Mouse (Mus musculus) hindbrain, postnatal 0 days (tissue): ENCODE measurements around the gene Anp32e. TPM values are rescaled to one million over a fixed set of nuclear protein-coding genes. Genes with fewer than 3 reads are reported as not detected.
A peak's percentile ranks its signal among the peaks of the same experiment; 100 is the strongest.
"Not testable (repeated sequence)": the region's sequence is repeated elsewhere in the genome, so short reads cannot be mapped to it uniquely, and the experiment has no call there.

Experiments
- ATAC-seq: fragments of 200-750 bp; cut with Nextera tagmentation; 2 replicates; pipeline ENCODE4 v1.8.0; 2017; ENCODE audit warnings: mild to moderate bottlenecking, moderate TSS enrichment, moderate library complexity
- DNase-seq: peaks from one replicate; pipeline ENCODE4 v3.0.0-alpha.2; 2015; ENCODE audit warnings: low spot score
- H3K27ac ChIP-seq: fragments of 300-500 bp; sonication (generic); 2 replicates; pipeline ENCODE4 v1.5.1; 2014; ENCODE audit warnings: mild to moderate bottlenecking
- H3K27me3 ChIP-seq: fragments of 300-500 bp; sonication (generic); 2 replicates; pipeline ENCODE4 v1.6.1; 2014; ENCODE audit warnings: low read length, mixed read lengths; ENCODE audit not compliant: insufficient read depth
- H3K36me3 ChIP-seq: fragments of 300-500 bp; sonication (generic); 2 replicates; pipeline ENCODE4 v1.6.1; 2014; ENCODE audit warnings: low read length, mixed read lengths; ENCODE audit not compliant: insufficient read depth
- H3K4me1 ChIP-seq: fragments of 300-500 bp; sonication (generic); 2 replicates; pipeline ENCODE4 v1.6.1; 2014; ENCODE audit warnings: antibody characterized with exemption, low read length, mixed read lengths; ENCODE audit not compliant: insufficient read depth
- H3K4me2 ChIP-seq: fragments of 300-500 bp; sonication (generic); 2 replicates; pipeline ENCODE4 v1.6.1; 2014; ENCODE audit warnings: low read depth, mild to moderate bottlenecking, low read length, moderate library complexity, mixed read lengths
- H3K4me3 ChIP-seq: fragments of 300-500 bp; sonication (generic); 2 replicates; pipeline ENCODE4 v1.5.1; 2014; ENCODE audit warnings: low read length
- H3K9ac ChIP-seq: fragments of 300-500 bp; sonication (generic); replicated peaks from 2 replicates; pipeline ENCODE4 v1.6.1; 2014; ENCODE audit warnings: mild to moderate bottlenecking, low read length, moderate library complexity, mixed read lengths
- H3K9me3 ChIP-seq: fragments of 300-500 bp; sonication (generic); 2 replicates; pipeline ENCODE4 v1.6.1; 2016; ENCODE audit warnings: low read length, mixed read lengths
- CTCF ChIP-seq: IDR thresholded peaks from 2 replicates; pipeline ENCODE4 v1.5.1; 2016; ENCODE audit warnings: antibody characterized with exemption, control low read depth, low read depth
- WGBS: fragments of 180-500 bp; shearing (Covaris S2); extraction: QIAGEN DNeasy Blood & Tissue Kit; methylation state at CpG from one replicate; pipeline ENCODE4 v1.1.7; 2014; 5-methylcytosine and 5-hydroxymethylcytosine counted together
- polyA plus RNA-seq: library from polyadenylated mRNA; unstranded; fragments of >200 nt; fragmentation: Nextera tagmentation; extraction: Ambion mirVana; gene quantifications from 2 replicates; pipeline ENCODE4 v1.2.1, GENCODE M21; 2015
- total RNA-seq: library from RNA; depleted of rRNA; stranded (reverse); fragments of >200 nt; gene quantifications from 2 replicates; pipeline ENCODE4 v1.2.3, GENCODE M21; 2014

Gene Anp32e
- total and polyA plus RNA-seq, 2 experiments from 2014 or later: 27.5 to 127 TPM

DNA sequence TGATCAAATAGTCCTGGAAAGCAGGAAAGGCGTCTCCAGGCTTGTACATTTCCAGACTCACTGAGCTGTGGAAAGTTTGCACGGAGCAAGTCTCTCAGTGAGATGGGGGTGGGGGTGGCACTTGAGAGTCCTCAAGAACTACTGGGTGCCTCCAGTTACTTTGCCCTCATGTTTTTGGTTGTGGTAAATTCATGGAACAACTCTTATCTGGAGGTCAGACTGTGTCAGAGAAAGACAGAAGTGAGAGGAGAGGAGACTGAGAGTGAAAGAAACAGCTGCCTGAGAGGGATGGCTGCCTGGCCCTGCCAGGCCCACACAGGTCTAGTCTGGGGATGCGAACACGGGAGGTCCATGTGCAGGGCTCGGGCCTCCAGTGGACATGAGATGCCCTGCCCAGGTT is 26.3 kb downstream of the Anp32e start:
- WGBS: 94% methylated on average over 5 of the region's 5 CpGs
- TF ChIP-seq CTCF: no peak
- Histone ChIP-seq H3K4me2 (no peak overlapping the region), H3K27me3 (no peaks in the 10 kb centered on the region), H3K27ac (no peak overlapping the region), H3K9me3 (no peaks in the 10 kb centered on the region), H3K9ac (no peak overlapping the region), H3K4me1 (no peaks in the 10 kb centered on the region), H3K4me3 (no peak overlapping the region), H3K36me3 (no peaks in the 10 kb centered on the region)
- ATAC-seq (no peak), DNase-seq (no peak)

DNA sequence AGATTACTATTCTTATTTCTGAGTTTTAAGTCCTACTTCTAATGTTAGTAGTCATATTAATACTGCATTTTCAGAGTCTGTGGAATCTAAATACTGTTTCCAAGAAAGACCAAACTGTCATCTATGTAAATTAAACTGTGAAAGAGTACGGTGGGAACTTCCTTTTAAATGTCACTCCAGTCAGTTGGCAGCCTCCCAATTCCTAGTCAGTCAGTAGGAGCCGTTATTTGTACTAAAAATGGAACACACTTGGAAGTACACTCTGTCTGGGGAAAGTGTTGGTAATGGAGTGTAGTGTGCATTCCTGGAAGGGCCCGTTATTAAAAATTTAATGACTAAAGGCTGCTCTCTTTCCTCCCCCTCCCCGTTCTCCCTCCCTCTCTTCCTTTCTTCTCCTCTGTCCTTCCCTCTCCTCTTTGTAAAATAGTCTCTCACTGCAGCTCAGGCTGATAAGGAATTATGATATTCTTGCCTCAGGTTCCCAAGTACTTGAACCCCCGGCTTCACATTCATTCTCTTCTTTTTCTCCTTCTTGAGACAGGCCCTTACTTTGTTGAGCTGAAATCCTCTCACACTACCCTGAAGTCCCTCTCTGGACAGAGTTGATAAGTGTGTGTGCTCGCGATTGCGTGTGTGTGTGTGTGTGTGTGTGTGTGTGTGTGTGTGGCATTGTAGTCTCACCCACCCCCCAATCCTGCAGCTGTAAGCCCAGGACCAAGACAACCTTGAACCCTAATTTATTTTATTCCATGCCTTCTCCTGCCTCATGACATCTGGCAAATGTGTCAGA is 28.5 kb downstream of the Anp32e start:
- H3K9me3 ChIP-seq: no peaks in the 10 kb centered on the region
- H3K27ac ChIP-seq: no peak overlapping the region
- no peaks in the 10 kb centered on the region for H3K36me3 ChIP-seq
- 51% methylated on average over 8 of the region's 8 CpGs for WGBS
- H3K4me3 ChIP-seq: no peak overlapping the region
- no peak for ATAC-seq
- H3K4me1 ChIP-seq: no peaks in the 10 kb centered on the region
- DNase-seq: peak; percentile 57
- TF ChIP-seq CTCF: no peak
- no peak overlapping the region for H3K4me2 ChIP-seq
- no peaks in the 10 kb centered on the region for H3K27me3 ChIP-seq
- no peak overlapping the region for H3K9ac ChIP-seq

DNA sequence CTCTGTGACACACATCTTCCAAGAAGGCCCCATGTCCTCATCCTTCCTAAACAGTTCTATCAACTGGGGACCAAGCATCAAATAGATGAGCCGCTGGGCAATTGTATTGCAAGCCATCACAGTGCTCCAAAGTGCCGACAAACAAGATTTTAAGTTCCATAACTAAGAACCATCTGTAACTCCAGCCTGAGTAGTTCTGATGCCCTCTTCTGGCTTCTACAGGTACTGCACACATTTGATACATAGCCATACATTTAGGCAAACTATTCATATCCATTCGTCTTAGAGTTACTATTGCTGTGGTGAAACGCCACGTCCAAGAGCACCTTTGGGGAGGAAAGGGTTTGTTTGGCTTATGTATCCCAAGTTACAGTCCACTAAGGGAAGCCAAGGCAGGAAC is 30.0 kb downstream of the Anp32e start:
- no peak overlapping the region for H3K27ac ChIP-seq
- H3K27me3 ChIP-seq: no peaks in the 10 kb centered on the region
- 76% methylated on average over 5 of the region's 5 CpGs for WGBS
- TF ChIP-seq CTCF: peak; percentile 71
- H3K4me3 ChIP-seq: no peak overlapping the region
- ATAC-seq: no peak
- H3K4me1 ChIP-seq: no peaks in the 10 kb centered on the region
- no peaks in the 10 kb centered on the region for H3K36me3 ChIP-seq
- no peak overlapping the region for H3K4me2 ChIP-seq
- H3K9me3 ChIP-seq: no peaks in the 10 kb centered on the region
- peak; percentile 50 for DNase-seq
- H3K9ac ChIP-seq: no peak overlapping the region

DNA sequence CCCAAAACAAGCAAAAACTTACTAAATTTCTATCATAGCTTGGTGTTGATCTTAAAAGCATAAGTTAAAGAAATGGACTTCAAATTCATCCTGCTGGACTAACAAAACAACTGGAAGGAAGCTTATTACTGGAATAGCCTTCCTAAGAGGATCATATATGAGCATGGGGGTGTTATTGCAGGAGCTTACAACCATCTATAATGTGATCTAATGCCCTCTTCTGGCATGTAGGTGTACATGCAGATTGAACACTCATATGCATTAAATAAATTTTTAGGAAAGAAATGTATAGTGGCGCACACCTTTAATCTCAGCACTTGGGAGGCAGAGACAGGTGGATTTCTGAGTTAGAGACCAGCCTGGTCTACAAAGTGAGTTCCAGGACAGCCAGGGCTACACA is 30.8 kb downstream of the Anp32e start:
- no peak for ATAC-seq
- no peak for DNase-seq
- 93% methylated on average over 1 of the region's 1 CpGs for WGBS
- H3K4me3 ChIP-seq: no peak overlapping the region
- no peaks in the 10 kb centered on the region for H3K9me3 ChIP-seq
- no peaks in the 10 kb centered on the region for H3K4me1 ChIP-seq
- no peak overlapping the region for H3K27ac ChIP-seq
- H3K36me3 ChIP-seq: no peaks in the 10 kb centered on the region
- H3K27me3 ChIP-seq: no peaks in the 10 kb centered on the region
- H3K4me2 ChIP-seq: no peak overlapping the region
- TF ChIP-seq CTCF: peak; percentile 41
- no peak overlapping the region for H3K9ac ChIP-seq

DNA sequence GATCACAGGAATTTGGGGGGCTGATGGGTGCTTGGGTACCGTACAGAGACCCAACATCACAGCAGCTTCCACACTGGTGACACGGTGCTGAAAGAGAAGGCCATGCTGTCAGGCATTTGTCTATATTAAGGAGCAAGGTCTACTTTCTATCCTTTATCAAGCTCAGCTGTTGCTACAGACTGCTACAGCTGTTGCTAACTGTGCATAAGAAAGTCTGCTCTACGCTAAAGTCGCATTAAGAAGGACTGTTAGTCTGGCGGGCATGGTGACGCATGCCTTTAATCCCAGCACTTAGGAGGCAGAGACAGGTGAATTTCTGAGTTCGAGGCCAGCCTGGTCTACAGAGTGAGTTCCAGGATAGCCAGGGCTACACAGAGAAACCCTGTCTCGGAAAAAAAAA is 33.1 kb downstream of the Anp32e start:
- 87% methylated on average over 8 of the region's 8 CpGs for WGBS
- not testable (repeated sequence) for H3K9ac ChIP-seq, H3K27me3 ChIP-seq, H3K4me1 ChIP-seq, H3K4me3 ChIP-seq, H3K27ac ChIP-seq, H3K36me3 ChIP-seq, DNase-seq, ATAC-seq, H3K4me2 ChIP-seq, H3K9me3 ChIP-seq

DNA sequence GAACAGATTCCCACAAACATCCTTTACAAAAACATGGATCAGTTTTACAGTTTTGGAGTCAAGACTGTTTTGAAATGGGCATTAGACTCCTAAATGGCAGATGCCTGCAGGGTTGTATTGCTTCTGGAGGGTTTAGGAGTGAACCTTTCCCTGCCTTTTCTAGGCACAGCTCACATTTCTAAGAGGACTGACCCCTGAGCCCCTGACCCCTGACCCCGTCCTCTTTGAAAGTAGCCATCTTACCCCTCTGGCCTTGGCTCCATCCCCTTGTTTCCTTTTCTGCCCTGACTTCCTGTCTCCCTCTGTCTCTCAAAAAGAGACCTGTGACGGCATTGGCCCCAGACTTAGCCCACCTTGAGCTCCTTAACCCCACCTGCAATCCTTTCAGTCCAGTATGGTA is 34.2 kb downstream of the Anp32e start:
- ATAC-seq: no peak
- H3K4me2 ChIP-seq: no peak overlapping the region

DNA sequence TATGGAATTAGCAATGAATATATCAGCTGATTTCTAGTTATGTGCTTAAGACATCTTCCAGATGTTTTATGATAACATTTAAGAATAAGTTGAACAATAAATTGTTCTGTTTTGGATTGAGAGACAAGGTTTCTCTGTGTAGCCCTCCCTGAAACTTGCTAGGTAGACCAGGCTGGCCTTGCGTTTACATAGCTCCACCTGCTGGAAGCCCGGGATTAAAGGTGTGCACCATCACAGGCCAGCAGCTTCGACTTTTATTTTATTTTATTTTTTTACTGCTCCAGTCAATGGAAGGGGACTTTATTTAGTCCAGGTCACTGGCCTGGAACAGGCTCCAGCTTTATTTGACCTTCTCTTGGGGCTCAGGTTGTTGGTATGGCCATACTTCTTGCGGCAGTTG is 34.6 kb downstream of the Anp32e start:
- Histone ChIP-seq H3K27me3 (no peaks in the 10 kb centered on the region), H3K4me3 (no peak overlapping the region), H3K9ac (no peak overlapping the region), H3K27ac (no peak overlapping the region), H3K4me1 (no peaks in the 10 kb centered on the region), H3K9me3 (no peaks in the 10 kb centered on the region), H3K4me2 (no peak overlapping the region), H3K36me3 (no peaks in the 10 kb centered on the region)
- DNase-seq (peak; percentile 39), ATAC-seq (no peak)
- 51% methylated on average over 4 of the region's 4 CpGs for WGBS
- peak; percentile 60 for TF ChIP-seq CTCF

More for the DNA sequence above, 34.2 kb downstream of the Anp32e start:
- Histone ChIP-seq H3K27ac (no peak overlapping the region), H3K9me3 (no peaks in the 10 kb centered on the region), H3K4me1 (no peaks in the 10 kb centered on the region), H3K4me3 (no peak overlapping the region), H3K9ac (no peak overlapping the region), H3K36me3 (no peaks in the 10 kb centered on the region), H3K27me3 (no peaks in the 10 kb centered on the region)
- DNase-seq: no peak
- 43% methylated on average over 2 of the region's 2 CpGs for WGBS
- TF ChIP-seq CTCF: no peak
